In the genomic region with DNA sequence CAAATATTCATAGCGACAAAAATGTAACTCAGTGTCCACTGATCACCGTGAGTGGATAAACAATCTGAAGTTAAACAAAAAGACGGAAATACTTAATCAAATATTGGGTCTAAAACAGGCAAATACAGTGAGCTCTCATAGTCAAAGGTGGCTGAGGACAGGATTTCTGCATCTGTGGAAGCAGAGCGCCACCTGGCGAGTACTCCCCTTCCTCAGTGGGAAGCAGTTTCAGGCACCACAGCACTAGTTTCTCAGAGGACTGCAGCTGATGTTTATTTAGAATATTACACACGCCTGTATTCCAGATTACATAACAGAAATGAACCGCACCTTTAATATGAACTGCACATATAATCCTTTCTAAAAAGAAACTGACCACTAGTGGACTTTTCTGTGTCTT, we compare ENCODE assay signal across 8 mouse cellular contexts. TPM values are rescaled to one million over a fixed set of nuclear protein-coding genes. Genes with fewer than 3 reads are reported as not detected.
DNase-seq lines count a peak whose midpoint lies in the region; ATAC-seq and TF ChIP-seq lines count a peak whose summit lies in the region.

No protein-coding gene starts in this region.

- H3K27ac ChIP-seq in forebrain, embryonic 14.5 days (ENCODE audit: low read depth, low read length): no peak overlapping the region
- H3K27ac ChIP-seq in forebrain, embryonic 12.5 days: no peak overlapping the region
- H3K27ac ChIP-seq in thymus, adult 2 months (ENCODE audit: control insufficient read depth, insufficient read depth, low read length): no peak overlapping the region
- no peak overlapping the region for H3K27ac ChIP-seq in gastrocnemius, adult 2 months
- no peak overlapping the region for H3K27ac ChIP-seq in midbrain, postnatal 0 days (ENCODE audit: low read depth, low read length)

- ATAC-seq in forebrain, embryonic 14.5 days: no peak
- no peak for ATAC-seq in forebrain, embryonic 12.5 days (ENCODE audit: low FRiP score)
- ATAC-seq in midbrain, postnatal 0 days (ENCODE audit: low FRiP score): no peak; the same call in 1 of the 2 replicates
- no peak for ATAC-seq in CD4-positive, CD25-positive, alpha-beta regulatory T cell, adult 4 months

- H3K4me1 ChIP-seq in forebrain, embryonic 14.5 days (ENCODE audit: control insufficient read depth, insufficient read depth, low read length): no peaks in the 10 kb centered on the region
- H3K4me1 ChIP-seq in forebrain, embryonic 12.5 days: no peaks in the 10 kb centered on the region
- no peaks in the 10 kb centered on the region for H3K4me1 ChIP-seq in thymus, adult 2 months (replicated peaks; ENCODE audit: control insufficient read depth, insufficient read depth, low read length)
- no peaks in the 10 kb centered on the region for H3K4me1 ChIP-seq in midbrain, postnatal 0 days (ENCODE audit: insufficient read depth, low read length)

- H3K9ac ChIP-seq in forebrain, embryonic 14.5 days (ENCODE audit: low read length): no peak overlapping the region
- H3K9ac ChIP-seq in forebrain, embryonic 12.5 days: no peak overlapping the region
- no peak overlapping the region for H3K9ac ChIP-seq in midbrain, postnatal 0 days (replicated peaks; ENCODE audit: low read length, poor library complexity, severe bottlenecking)

- intact Hi-C loops in gastrocnemius, adult 2 months (cut with DNase I): loop anchor here (2.0 kb wide), 1 partner anchor 342 kb away; no protein-coding TSS in a partner anchor
- intact Hi-C loops in left cerebral cortex, postnatal 10 days (cut with DNase I): loop anchor here (5.0 kb wide), 1 partner anchor 342 kb away; no protein-coding TSS in a partner anchor

- H3K4me2 ChIP-seq in forebrain, embryonic 14.5 days (ENCODE audit: low read length): no peak overlapping the region
- no peak overlapping the region for H3K4me2 ChIP-seq in forebrain, embryonic 12.5 days
- no peak overlapping the region for H3K4me2 ChIP-seq in midbrain, postnatal 0 days (ENCODE audit: low read depth, low read length, poor library complexity, severe bottlenecking)

- WGBS in forebrain, embryonic 14.5 days: 89% methylated on average over 7 of the region's 7 CpGs
- 81% methylated on average over 7 of the region's 7 CpGs for WGBS in forebrain, embryonic 12.5 days
- 93% methylated on average over 7 of the region's 7 CpGs for WGBS in thymus, adult 2 months
- WGBS in midbrain, postnatal 0 days: 75% methylated on average over 7 of the region's 7 CpGs

- H3K36me3 ChIP-seq in forebrain, embryonic 14.5 days (ENCODE audit: control insufficient read depth, insufficient read depth, low read length): peaks cover 47% of the 10 kb centered on the region
- H3K36me3 ChIP-seq in forebrain, embryonic 12.5 days (replicated peaks): peaks cover 68% of the 10 kb centered on the region
- peaks cover 52% of the 10 kb centered on the region for H3K36me3 ChIP-seq in thymus, adult 2 months (ENCODE audit: control insufficient read depth, insufficient read depth, low read length)
- peaks cover 9% of the 10 kb centered on the region; the same call in 1 of the 2 replicates for H3K36me3 ChIP-seq in midbrain, postnatal 0 days (ENCODE audit: insufficient read depth, low read length)

- no peaks in the 10 kb centered on the region for H3K27me3 ChIP-seq in forebrain, embryonic 14.5 days (replicated peaks; ENCODE audit: control insufficient read depth, insufficient read depth, low read length)
- H3K27me3 ChIP-seq in forebrain, embryonic 12.5 days: no peaks in the 10 kb centered on the region
- no peaks in the 10 kb centered on the region for H3K27me3 ChIP-seq in thymus, adult 2 months (ENCODE audit: control insufficient read depth, insufficient read depth, low read length)
- H3K27me3 ChIP-seq in midbrain, postnatal 0 days (ENCODE audit: insufficient read depth, low read length): no peaks in the 10 kb centered on the region

- H3K9me3 ChIP-seq in forebrain, embryonic 14.5 days (replicated peaks; ENCODE audit: control insufficient read depth, low read length): no peaks in the 10 kb centered on the region
- no peaks in the 10 kb centered on the region for H3K9me3 ChIP-seq in forebrain, embryonic 12.5 days
- H3K9me3 ChIP-seq in midbrain, postnatal 0 days (ENCODE audit: low read length): no peaks in the 10 kb centered on the region

- no peak overlapping the region for H3K4me3 ChIP-seq in forebrain, embryonic 14.5 days (ENCODE audit: low read depth, low read length)
- no peak overlapping the region for H3K4me3 ChIP-seq in forebrain, embryonic 12.5 days (replicated peaks)
- H3K4me3 ChIP-seq in thymus, adult 2 months (ENCODE audit: control insufficient read depth, insufficient read depth, low read length): no peak overlapping the region
- no peak overlapping the region for H3K4me3 ChIP-seq in gastrocnemius, adult 2 months
- no peak overlapping the region for H3K4me3 ChIP-seq in midbrain, postnatal 0 days (ENCODE audit: low read depth, low read length)

- DNase-seq in forebrain, embryonic 14.5 days (ENCODE audit: low spot score): peak; percentile 70
- DNase-seq in thymus, adult 2 months: peak; percentile 8
- no peak for DNase-seq in thymus, postnatal 14 days
- peak; percentile 79 for DNase-seq in gastrocnemius, adult 2 months
- peak; percentile 35 to 78 for DNase-seq in left cerebral cortex, postnatal 10 days (ENCODE audit: extremely low spot score in 1 of 2, low spot score in 2 of 2)
- peak; percentile 73 for DNase-seq in midbrain, postnatal 0 days (ENCODE audit: low spot score)

- TF ChIP-seq POLR2A in thymus, adult 2 months (IDR thresholded peaks at IDR 0.05; ENCODE audit: control insufficient read depth, extremely low read depth, insufficient read depth, low read length, poor library complexity): no peak

- TF ChIP-seq CTCF in thymus, adult 2 months (IDR thresholded peaks at IDR 0.05; ENCODE audit: borderline replicate concordance, control insufficient read depth, extremely low read depth, insufficient read depth, low read length, poor library complexity): no peak
- peak; percentile 83 for TF ChIP-seq CTCF in gastrocnemius, adult 2 months (IDR thresholded peaks at IDR 0.05)
- peak; percentile 90 for TF ChIP-seq CTCF in midbrain, postnatal 0 days (IDR thresholded peaks at IDR 0.05)

RNA-seq across cellular contexts. Expression of gene Cep152, which starts 20.3 kb away (rescaled TPM):
- 3.2 TPM in 2 replicates for polyA plus RNA-seq in forebrain, embryonic 14.5 days (2014; fragmentation: Nextera tagmentation; extraction: Ambion mirVana)
- 11.4 and 12.2 TPM in 2 replicates for polyA plus RNA-seq in forebrain, embryonic 12.5 days (2016; fragmentation: Nextera tagmentation; extraction: Ambion mirVana)
- 4.7 and 4.8 TPM in 2 replicates for polyA plus RNA-seq in thymus, adult 2 months (2012; rRNA removed)
- total RNA-seq in gastrocnemius, adult 2 months (2021): 1 to 10 TPM; 1.2 to 1.4 TPM
- total RNA-seq in left cerebral cortex, postnatal 10 days (2021): 1 to 10 TPM; 1.8 to 2.0 TPM
- total RNA-seq in midbrain, postnatal 0 days (2014; rRNA removed): 1.0 and 2.7 TPM in 2 replicates
- polyA plus RNA-seq in midbrain, postnatal 0 days (2015; fragmentation: Nextera tagmentation; extraction: Ambion mirVana): 1.0 and 1.1 TPM in 2 replicates
- polyA plus RNA-seq in CD4-positive, CD25-positive, alpha-beta regulatory T cell, adult 4 months (2017; shearing (Covaris generic)): 1 to 10 TPM; 6.0 TPM
